In the genomic region with DNA sequence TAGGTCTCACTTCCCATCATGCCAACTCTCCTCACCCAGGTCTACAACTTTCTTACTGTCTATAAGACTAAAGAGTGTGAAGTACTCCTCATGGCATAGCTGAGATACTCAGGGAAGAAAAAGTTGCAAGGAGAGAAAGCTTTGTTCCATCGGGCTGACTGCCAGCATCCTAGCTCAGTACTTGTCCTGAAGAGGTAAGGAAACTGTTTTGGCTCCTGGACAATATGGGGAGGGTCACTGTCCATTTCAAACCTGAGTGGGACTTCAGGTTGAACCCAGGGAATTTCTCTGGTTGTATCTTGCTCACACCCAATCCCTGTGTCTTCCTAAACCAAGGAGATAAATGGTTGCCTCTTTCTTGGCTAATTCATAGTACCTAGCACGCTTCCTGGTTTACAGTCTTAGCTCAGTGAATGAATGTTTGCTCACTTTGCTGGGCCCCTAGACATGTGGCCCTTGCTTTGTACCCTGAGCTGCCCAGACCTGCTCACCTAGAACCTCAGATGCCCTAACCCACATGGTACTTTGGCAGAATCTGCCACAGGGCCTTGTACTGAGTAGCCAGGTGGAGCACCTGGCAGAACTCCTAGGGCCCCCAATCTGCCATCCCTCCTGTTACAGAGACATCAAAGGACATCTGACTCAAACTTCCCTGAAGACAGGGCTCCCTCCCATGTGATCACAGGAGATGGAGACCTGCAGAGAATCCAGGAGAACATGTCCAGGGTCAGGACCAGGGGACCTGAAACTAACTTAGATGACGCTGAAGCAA, we compare ENCODE assay signal across 21 mouse cellular contexts. TPM values are rescaled to one million over a fixed set of nuclear protein-coding genes. Genes with fewer than 3 reads are reported as not detected.
DNase-seq lines count a peak whose midpoint lies in the region; ATAC-seq and TF ChIP-seq lines count a peak whose summit lies in the region.
"Had no signal": no experiment of that assay in that cellular context is flagged by ENCODE, and none has a peak within 500 bp of the region (broad histone marks: within the 10 kb centered on the region; RNA-seq: fewer than 3 reads in every experiment).

No protein-coding gene starts in this region.

- peaks cover 32% of the 10 kb centered on the region for H3K4me1 ChIP-seq in cerebellum, adult 2 months (ENCODE audit: control insufficient read depth, insufficient read depth, low read length)
- peaks cover 17% of the 10 kb centered on the region for H3K4me1 ChIP-seq in kidney, embryonic 15.5 days
- H3K4me1 ChIP-seq in liver, embryonic 12.5 days = peaks cover 15% of the 10 kb centered on the region; the same call in 1 of the 2 replicates

- peak overlapping the region; percentile 31; the same call in 1 of the 2 replicates for H3K27ac ChIP-seq in cerebellum, adult 2 months (ENCODE audit: insufficient read depth, low read length)
- peak overlapping the region; percentile 58 for H3K27ac ChIP-seq in macrophage
- H3K27ac ChIP-seq in kidney, embryonic 15.5 days = no peak overlapping the region
- no peak overlapping the region for H3K27ac ChIP-seq in liver, embryonic 12.5 days
- H3K27ac ChIP-seq: embryonic facial prominence, embryonic 12.5 days; forebrain, embryonic 15.5 days; heart, adult 2 months; heart, embryonic 15.5 days; hindbrain, embryonic 14.5 days had no signal

- no peak for TF ChIP-seq POLR2A in cerebellum, adult 2 months (IDR thresholded peaks at IDR 0.05; ENCODE audit: borderline replicate concordance, insufficient read depth, low read length)

- no peak for ATAC-seq in kidney, embryonic 15.5 days (replicated peaks; ENCODE audit: low FRiP score)
- no peak for ATAC-seq in liver, embryonic 12.5 days
- ATAC-seq: forebrain, embryonic 15.5 days; intestine, embryonic 16.5 days had no signal

- WGBS in cerebellum, adult 2 months = 61% methylated on average over 3 of the region's 3 CpGs
- WGBS in macrophage (ENCODE audit: missing documents) = 90% methylated on average over 3 of the region's 3 CpGs
- 81% methylated on average over 3 of the region's 3 CpGs for WGBS in kidney, embryonic 15.5 days
- 53% methylated on average over 3 of the region's 3 CpGs for WGBS in liver, embryonic 12.5 days (ENCODE audit: insufficient replicate concordance)

- H3K4me3 ChIP-seq in cerebellum, adult 2 months (replicated peaks; ENCODE audit: insufficient read depth, low read depth, low read length) = no peak overlapping the region
- H3K4me3 ChIP-seq in macrophage (ENCODE audit: inconsistent target) = no peak overlapping the region
- H3K4me3 ChIP-seq in kidney, embryonic 15.5 days (replicated peaks) = no peak overlapping the region
- no peak overlapping the region for H3K4me3 ChIP-seq in liver, embryonic 12.5 days
- H3K4me3 ChIP-seq: embryonic facial prominence, embryonic 12.5 days; forebrain, embryonic 15.5 days; heart, adult 2 months; heart, embryonic 15.5 days had no signal

- H3K9ac ChIP-seq in kidney, embryonic 15.5 days = no peak overlapping the region
- no peak overlapping the region for H3K9ac ChIP-seq in liver, embryonic 12.5 days
- H3K9ac ChIP-seq: embryonic facial prominence, embryonic 12.5 days; forebrain, embryonic 15.5 days; heart, embryonic 15.5 days; hindbrain, embryonic 14.5 days had no signal

- no peaks in the 10 kb centered on the region for H3K36me3 ChIP-seq in macrophage (ENCODE audit: inconsistent target)
- no peaks in the 10 kb centered on the region for H3K36me3 ChIP-seq in kidney, embryonic 15.5 days
- H3K36me3 ChIP-seq in liver, embryonic 12.5 days = no peaks in the 10 kb centered on the region
- H3K36me3 ChIP-seq: embryonic facial prominence, embryonic 12.5 days; forebrain, embryonic 15.5 days; heart, embryonic 15.5 days had no signal

- no peak for TF ChIP-seq CTCF in cerebellum, adult 2 months (IDR thresholded peaks at IDR 0.05; ENCODE audit: borderline replicate concordance, insufficient read depth, low read depth, low read length)

- H3K9me3 ChIP-seq in kidney, embryonic 15.5 days (replicated peaks) = no peaks in the 10 kb centered on the region
- H3K9me3 ChIP-seq in liver, embryonic 12.5 days (replicated peaks) = no peaks in the 10 kb centered on the region
- H3K9me3 ChIP-seq: embryonic facial prominence, embryonic 12.5 days; forebrain, embryonic 15.5 days; heart, embryonic 15.5 days had no signal

- no peaks in the 10 kb centered on the region for H3K27me3 ChIP-seq in cerebellum, adult 2 months (ENCODE audit: control insufficient read depth, insufficient read depth, low read length)
- H3K27me3 ChIP-seq in kidney, embryonic 15.5 days = no peaks in the 10 kb centered on the region
- H3K27me3 ChIP-seq in liver, embryonic 12.5 days (replicated peaks) = peaks cover 23% of the 10 kb centered on the region
- H3K27me3 ChIP-seq: embryonic facial prominence, embryonic 12.5 days; forebrain, embryonic 15.5 days had no signal

- H3K4me2 ChIP-seq in kidney, embryonic 15.5 days = no peak overlapping the region
- no peak overlapping the region for H3K4me2 ChIP-seq in liver, embryonic 12.5 days
- H3K4me2 ChIP-seq: embryonic facial prominence, embryonic 12.5 days; forebrain, embryonic 15.5 days; heart, embryonic 11.5 days; heart, embryonic 15.5 days; hindbrain, embryonic 14.5 days had no signal

- H3K79me2 ChIP-seq in macrophage (ENCODE audit: inconsistent target) = no peaks in the 10 kb centered on the region

- DNase-seq in layer of hippocampus, adult 11-12 months (ENCODE audit: low spot score) = peak; percentile 3
- no peak for DNase-seq in layer of hippocampus, postnatal 14 days (ENCODE audit: low spot score in 2 of 2)
- DNase-seq in cerebellum, adult 2 months = peak; percentile 74 to 89
- DNase-seq in cerebellum, postnatal 10 days = peak; percentile 64 to 66
- no peak for DNase-seq in lung, adult 18-20 months
- DNase-seq: adrenal gland, postnatal 25 days had no signal

RNA-seq across cellular contexts. Expression of gene Kcnip3, which starts 3.3 kb away (rescaled TPM):
- total RNA-seq in layer of hippocampus, postnatal 14 days (2021) = 10 to 100 TPM; 56.0 to 57.3 TPM
- 81.6 and 83.9 TPM in 2 replicates for polyA plus RNA-seq in cerebellum, adult 2 months (2012; rRNA removed)
- total RNA-seq in macrophage (2018; cell fraction: chromatin; rRNA removed) = under 1 TPM in 1 of 26 experiments, not detected in 25; 0.47 TPM
- not detected for total RNA-seq in macrophage (2018; cell fraction: cytosol; rRNA removed)
- not detected for total RNA-seq in macrophage (2018; cell fraction: nucleus; rRNA removed)
- polyA plus RNA-seq in macrophage (2018) = not detected in 3 replicates
- polyA plus RNA-seq in kidney, embryonic 15.5 days (2015; fragmentation: Nextera tagmentation; extraction: Ambion mirVana) = 3.5 and 4.0 TPM in 2 replicates
- 0.70 and 0.72 TPM in 2 replicates for polyA plus RNA-seq in liver, embryonic 12.5 days (2016; fragmentation: Nextera tagmentation; extraction: Ambion mirVana)
- total RNA-seq: MEL had no signal

RNA-seq across cellular contexts. Expression of gene Prom2, which starts 16.1 kb away (rescaled TPM):
- total RNA-seq in layer of hippocampus, postnatal 14 days (2021) = under 1 TPM in 1 of 2 experiments, not detected in 1; 0.38 TPM
- 3.3 and 4.1 TPM in 2 replicates for polyA plus RNA-seq in cerebellum, adult 2 months (2012; rRNA removed)
- not detected for total RNA-seq in macrophage (2018; cell fraction: chromatin; rRNA removed)
- total RNA-seq in macrophage (2018; cell fraction: cytosol; rRNA removed) = not detected
- total RNA-seq in macrophage (2018; cell fraction: nucleus; rRNA removed) = not detected
- polyA plus RNA-seq in macrophage (2018) = not detected in 3 replicates
- 2.0 and 2.2 TPM in 2 replicates for polyA plus RNA-seq in kidney, embryonic 15.5 days (2015; fragmentation: Nextera tagmentation; extraction: Ambion mirVana)
- polyA plus RNA-seq in liver, embryonic 12.5 days (2016; fragmentation: Nextera tagmentation; extraction: Ambion mirVana) = not detected in 2 replicates
- total RNA-seq: gastrocnemius, adult 8-10 months; gastrocnemius, postnatal 4 days; heart, adult 2 months; heart, postnatal 14 days; MEL had no signal
- polyA plus RNA-seq: C2C12; forebrain, embryonic 15.5 days; heart, embryonic 11.5 days had no signal

Comparison
In these comparisons a context has a peak if more than half of its experiments do, and no peak if none do; other contexts are left out.
1. DNase-seq: peak in layer of hippocampus, adult 11-12 months (single experiment), cerebellum, adult 2 months (2 of 2) and cerebellum, postnatal 10 days (2 of 2); none in layer of hippocampus, postnatal 14 days (0 of 2) and lung, adult 18-20 months (0 of 2).
2. H3K27ac ChIP-seq: peak in cerebellum, adult 2 months (single experiment) and macrophage (single experiment); none in kidney, embryonic 15.5 days (single experiment) and liver, embryonic 12.5 days (single experiment).
3. RNA of gene Kcnip3, which starts 3.3 kb away (polyA plus RNA-seq): 81.6 to 83.9 TPM in cerebellum, adult 2 months; 3.5 to 4.0 TPM in kidney, embryonic 15.5 days, 0.70 to 0.72 TPM in liver, embryonic 12.5 days and not detected in macrophage; every median in the first group is over 10 times any median in the second.